Mouse (Mus musculus): ENCODE measurements around the gene Etfbkmt.

- TF ChIP-seq POLR2A (IDR thresholded peaks at IDR 0.05; ENCODE audit: extremely low read depth, insufficient read depth, low read length) (no peak), CTCF (IDR thresholded peaks at IDR 0.05; ENCODE audit: extremely low read depth, insufficient read depth, low read length) (no peak)
Observed at GRCm38 (mm10) chr6:149168436-149168835, 28.8 kb downstream of the Etfbkmt start.
